Mouse (Mus musculus): Measurements from ENCODE around the gene Gm20388.

- TF ChIP-seq CTCF (IDR thresholded peaks at IDR 0.05; ENCODE audit: control insufficient read depth, insufficient read depth, low read length) (no peak), POLR2A (IDR thresholded peaks at IDR 0.05; ENCODE audit: borderline replicate concordance, control insufficient read depth, low read depth, low read length) (no peak)
These were observed 4188.4 kb downstream of the Gm20388 start for GRCm38 (mm10) chr8:124098953-124099622.

Measured in bone marrow, adult 2 months (tissue).